Mouse (Mus musculus): Measurements from ENCODE around the gene Mylpf. TPM values are rescaled to one million over a fixed set of nuclear protein-coding genes. Genes with fewer than 3 reads are reported as not detected.
"Not testable (repeated sequence)": the region's sequence is repeated elsewhere in the genome, so short reads cannot be mapped to it uniquely, and the experiment has no call there.

The Mylpf gene
- polyA plus RNA-seq, 1 experiment from 2014 or later, result 87.1 TPM

- Histone ChIP-seq H3K4me3 (ENCODE audit: low read depth, low read length) (peak within 1 kb of the TSS; percentile 67), H3K9me3 (ENCODE audit: control insufficient read depth, low read length) (no peaks in the 10 kb centered on the region), H3K27ac (ENCODE audit: low read depth, low read length) (peak within 1 kb of the TSS; percentile 77), H3K4me1 (ENCODE audit: control insufficient read depth, insufficient read depth, low read length) (peaks cover 14% of the 10 kb centered on the region), H3K36me3 (ENCODE audit: control insufficient read depth, insufficient read depth, low read length) (peaks cover 3% of the 10 kb centered on the region; the same call in 1 of the 2 replicates), H3K27me3 (ENCODE audit: control insufficient read depth, insufficient read depth, low read length) (no peaks in the 10 kb centered on the region), H3K9ac (ENCODE audit: low read length) (peak within 1 kb of the TSS; percentile 85), H3K4me2 (ENCODE audit: low read depth) (peak within 1 kb of the TSS; percentile 72)
- WGBS, result 2% methylated on average over 47 of the region's 56 CpGs
- peak; percentile 93 for ATAC-seq (ENCODE audit: insufficient read depth, low FRiP score, low TSS enrichment)
- DNase-seq (ENCODE audit: low spot score), result peak; percentile 96
Measured at GRCm38 (mm10) chr7:127243870-127244657, 35.4 kb downstream of the Mylpf start, which contains the start of gene Zfp771. TSS of gene Zfp771 (plus strand) at chr7:127244274.

GRCm38 (mm10) chr7:127244658-127245510 is 36.2 kb downstream of the Mylpf start:
- Histone ChIP-seq H3K4me1 (ENCODE audit: control insufficient read depth, insufficient read depth, low read length) (peaks cover 14% of the 10 kb centered on the region), H3K9me3 (ENCODE audit: control insufficient read depth, low read length) (no peaks in the 10 kb centered on the region), H3K27ac (ENCODE audit: low read depth, low read length) (peak overlapping the region; percentile 77), H3K36me3 (ENCODE audit: control insufficient read depth, insufficient read depth, low read length) (peaks cover 3% of the 10 kb centered on the region; the same call in 1 of the 2 replicates), H3K27me3 (ENCODE audit: control insufficient read depth, insufficient read depth, low read length) (no peaks in the 10 kb centered on the region), H3K4me3 (ENCODE audit: low read depth, low read length) (peak overlapping the region; percentile 67), H3K4me2 (ENCODE audit: low read depth) (peak overlapping the region; percentile 72), H3K9ac (ENCODE audit: low read length) (peak overlapping the region; percentile 85)
- 12% methylated on average over 26 of the region's 33 CpGs for WGBS
- ATAC-seq (ENCODE audit: insufficient read depth, low FRiP score, low TSS enrichment) (peak; percentile 76), DNase-seq (ENCODE audit: low spot score) (no peak)

GRCm38 (mm10) chr7:127250511-127250910 is 41.8 kb downstream of the Mylpf start:
- WGBS, result 91% methylated on average over 8 of the region's 8 CpGs
- not testable (repeated sequence) for H3K27me3 ChIP-seq (ENCODE audit: control insufficient read depth, insufficient read depth, low read length); DNase-seq (ENCODE audit: low spot score); H3K9me3 ChIP-seq (ENCODE audit: control insufficient read depth, low read length); H3K36me3 ChIP-seq (ENCODE audit: control insufficient read depth, insufficient read depth, low read length); ATAC-seq (ENCODE audit: insufficient read depth, low FRiP score, low TSS enrichment); H3K27ac ChIP-seq (ENCODE audit: low read depth, low read length); H3K4me2 ChIP-seq (ENCODE audit: low read depth); H3K4me3 ChIP-seq (ENCODE audit: low read depth, low read length); H3K9ac ChIP-seq (ENCODE audit: low read length)
- peaks cover 13% of the 10 kb centered on the region for H3K4me1 ChIP-seq (ENCODE audit: control insufficient read depth, insufficient read depth, low read length)

- DNase-seq (ENCODE audit: low spot score), result peak; percentile 25
- no peaks in the 10 kb centered on the region; the same call in 1 of the 2 replicates for H3K36me3 ChIP-seq (ENCODE audit: control insufficient read depth, insufficient read depth, low read length)
Measured at GRCm38 (mm10) chr7:127252414-127252813, 43.7 kb downstream of the Mylpf start.

GRCm38 (mm10) chr7:127253341-127253740 is 44.7 kb downstream of the Mylpf start:
- no peak for DNase-seq (ENCODE audit: low spot score)
- peak overlapping the region; percentile 55 for H3K4me3 ChIP-seq (ENCODE audit: low read depth, low read length)
- peaks cover 9% of the 10 kb centered on the region; the same call in 1 of the 2 replicates for H3K4me1 ChIP-seq (ENCODE audit: control insufficient read depth, insufficient read depth, low read length)
- no peak for ATAC-seq (ENCODE audit: insufficient read depth, low FRiP score, low TSS enrichment)
- H3K9ac ChIP-seq (ENCODE audit: low read length), result no peak overlapping the region; the same call in 1 of the 2 replicates
- H3K27ac ChIP-seq (ENCODE audit: low read depth, low read length), result no peak overlapping the region
- no peaks in the 10 kb centered on the region for H3K9me3 ChIP-seq (ENCODE audit: control insufficient read depth, low read length)
- no peaks in the 10 kb centered on the region for H3K27me3 ChIP-seq (ENCODE audit: control insufficient read depth, insufficient read depth, low read length)
- peak overlapping the region; percentile 92 for H3K4me2 ChIP-seq (ENCODE audit: low read depth)
- WGBS, result 82% methylated on average over 6 of the region's 6 CpGs
- no peaks in the 10 kb centered on the region; the same call in 1 of the 2 replicates for H3K36me3 ChIP-seq (ENCODE audit: control insufficient read depth, insufficient read depth, low read length)

More at GRCm38 (mm10) chr7:127252414-127252813, 43.7 kb downstream of the Mylpf start:
- peaks cover 9% of the 10 kb centered on the region; the same call in 1 of the 2 replicates for H3K4me1 ChIP-seq (ENCODE audit: control insufficient read depth, insufficient read depth, low read length)
- H3K9ac ChIP-seq (ENCODE audit: low read length), result no peak overlapping the region
- no peaks in the 10 kb centered on the region for H3K27me3 ChIP-seq (ENCODE audit: control insufficient read depth, insufficient read depth, low read length)
- H3K9me3 ChIP-seq (ENCODE audit: control insufficient read depth, low read length), result no peaks in the 10 kb centered on the region
- no peak overlapping the region for H3K4me2 ChIP-seq (ENCODE audit: low read depth)
- H3K27ac ChIP-seq (ENCODE audit: low read depth, low read length), result no peak overlapping the region
- no peak overlapping the region for H3K4me3 ChIP-seq (ENCODE audit: low read depth, low read length)
- ATAC-seq (ENCODE audit: insufficient read depth, low FRiP score, low TSS enrichment), result no peak
- 94% methylated on average over 2 of the region's 2 CpGs for WGBS

- WGBS, result 1% methylated on average over 118 of the region's 136 CpGs
Measured at GRCm38 (mm10) chr7:127253821-127254769, 45.4 kb downstream of the Mylpf start.

GRCm38 (mm10) chr7:127255008-127255407 is 46.3 kb downstream of the Mylpf start:
- no peaks in the 10 kb centered on the region for H3K9me3 ChIP-seq (ENCODE audit: control insufficient read depth, low read length)
- peaks cover 11% of the 10 kb centered on the region; the same call in 1 of the 2 replicates for H3K4me1 ChIP-seq (ENCODE audit: control insufficient read depth, insufficient read depth, low read length)
- DNase-seq (ENCODE audit: low spot score), result no peak
- no peak overlapping the region for H3K27ac ChIP-seq (ENCODE audit: low read depth, low read length)
- H3K36me3 ChIP-seq (ENCODE audit: control insufficient read depth, insufficient read depth, low read length), result no peaks in the 10 kb centered on the region; the same call in 1 of the 2 replicates
- H3K4me3 ChIP-seq (ENCODE audit: low read depth, low read length), result peak overlapping the region; percentile 55
- no peaks in the 10 kb centered on the region for H3K27me3 ChIP-seq (ENCODE audit: control insufficient read depth, insufficient read depth, low read length)
- WGBS, result 21% methylated on average over 4 of the region's 4 CpGs
- ATAC-seq (ENCODE audit: insufficient read depth, low FRiP score, low TSS enrichment), result no peak
- peak overlapping the region; percentile 92 for H3K4me2 ChIP-seq (ENCODE audit: low read depth)
- peak overlapping the region; percentile 72 for H3K9ac ChIP-seq (ENCODE audit: low read length)

More at GRCm38 (mm10) chr7:127253821-127254769, 45.4 kb downstream of the Mylpf start:
- peak overlapping the region; percentile 78 for H3K27ac ChIP-seq (ENCODE audit: low read depth, low read length)
- peak overlapping the region; percentile 92 for H3K4me2 ChIP-seq (ENCODE audit: low read depth)
- H3K36me3 ChIP-seq (ENCODE audit: control insufficient read depth, insufficient read depth, low read length), result no peaks in the 10 kb centered on the region; the same call in 1 of the 2 replicates
- H3K9me3 ChIP-seq (ENCODE audit: control insufficient read depth, low read length), result no peaks in the 10 kb centered on the region
- peak overlapping the region; percentile 55 for H3K4me3 ChIP-seq (ENCODE audit: low read depth, low read length)
- DNase-seq (ENCODE audit: low spot score) (peak; percentile 99), ATAC-seq (ENCODE audit: insufficient read depth, low FRiP score, low TSS enrichment) (peak; percentile 91)
- peaks cover 10% of the 10 kb centered on the region; the same call in 1 of the 2 replicates for H3K4me1 ChIP-seq (ENCODE audit: control insufficient read depth, insufficient read depth, low read length)
- peak overlapping the region; percentile 72 for H3K9ac ChIP-seq (ENCODE audit: low read length)
- no peaks in the 10 kb centered on the region for H3K27me3 ChIP-seq (ENCODE audit: control insufficient read depth, insufficient read depth, low read length)
